Mouse (Mus musculus) liver, postnatal 0 days (tissue): ENCODE measurements around the gene Ctse. TPM values are rescaled to one million over a fixed set of nuclear protein-coding genes. Genes with fewer than 3 reads are reported as not detected.
"Not testable (repeated sequence)": the region's sequence is repeated elsewhere in the genome, so short reads cannot be mapped to it uniquely, and the experiment has no call there.

ENCODE experiments used
- ATAC-seq: fragments of 200-750 bp; cut with Nextera tagmentation; 2 replicates; pipeline ENCODE4 v1.8.0; 2017; ENCODE audit warnings: mild to moderate bottlenecking, moderate library complexity
- DNase-seq: peaks from one replicate; pipeline ENCODE4 v3.0.0-alpha.2; 2016
- H3K27ac ChIP-seq: fragments of 300-500 bp; sonication (generic); 2 replicates; pipeline ENCODE4 v1.5.1; 2014; ENCODE audit warnings: antibody characterized with exemption, moderate library complexity, mild to moderate bottlenecking, low read depth
- H3K27me3 ChIP-seq: fragments of 300-500 bp; sonication (generic); 2 replicates; pipeline ENCODE4 v1.6.1; 2014; ENCODE audit warnings: low read length, control low read depth, mixed read lengths; ENCODE audit not compliant: insufficient read depth
- H3K36me3 ChIP-seq: fragments of 300-500 bp; sonication (generic); replicated peaks from 2 replicates; pipeline ENCODE4 v1.6.1; 2014; ENCODE audit warnings: mild to moderate bottlenecking, control low read depth, low read length, moderate library complexity, mixed read lengths; ENCODE audit not compliant: insufficient read depth
- H3K4me1 ChIP-seq: fragments of 300-500 bp; sonication (generic); 2 replicates; pipeline ENCODE4 v1.6.1; 2014; ENCODE audit warnings: antibody characterized with exemption, mild to moderate bottlenecking, control low read depth; ENCODE audit not compliant: insufficient read depth
- H3K4me2 ChIP-seq: fragments of 300-500 bp; sonication (generic); 2 replicates; pipeline ENCODE4 v1.6.1; 2014; ENCODE audit warnings: low read depth, mild to moderate bottlenecking, low read length, moderate library complexity, mixed read lengths
- H3K4me3 ChIP-seq: fragments of 300-500 bp; sonication (generic); 2 replicates; pipeline ENCODE4 v1.5.1; 2014; ENCODE audit warnings: low read depth, low read length
- H3K9ac ChIP-seq: fragments of 300-500 bp; sonication (generic); replicated peaks from 2 replicates; pipeline ENCODE4 v1.6.1; 2014; ENCODE audit warnings: mild to moderate bottlenecking, moderate library complexity
- H3K9me3 ChIP-seq: fragments of 300-500 bp; sonication (generic); 2 replicates; pipeline ENCODE4 v1.6.1; 2016; ENCODE audit warnings: mild to moderate bottlenecking, control low read depth, low read length, mixed read lengths
- CTCF ChIP-seq: sonication (generic); IDR thresholded peaks from 2 replicates; pipeline ENCODE4 v1.5.1; 2016; ENCODE audit warnings: antibody characterized with exemption, low read depth
- EP300 ChIP-seq: IDR thresholded peaks from 2 replicates; pipeline ENCODE4 v1.6.1; 2016; ENCODE audit warnings: antibody characterized with exemption, low read depth, mild to moderate bottlenecking
- WGBS: fragments of 180-500 bp; shearing (Covaris S2); extraction: QIAGEN DNeasy Blood & Tissue Kit; methylation state at CpG from one replicate; pipeline ENCODE4 v1.1.7; 2014; ENCODE audit not compliant: insufficient replicate concordance; 5-methylcytosine and 5-hydroxymethylcytosine counted together
- polyA plus RNA-seq: library from polyadenylated mRNA; unstranded; fragments of >200 nt; fragmentation: Nextera tagmentation; extraction: Ambion mirVana; gene quantifications from 2 replicates; pipeline ENCODE4 v1.2.1, GENCODE M21; 2015

Ctse gene
- polyA plus RNA-seq, 1 experiment from 2014 or later, result 69.2 TPM

DNA sequence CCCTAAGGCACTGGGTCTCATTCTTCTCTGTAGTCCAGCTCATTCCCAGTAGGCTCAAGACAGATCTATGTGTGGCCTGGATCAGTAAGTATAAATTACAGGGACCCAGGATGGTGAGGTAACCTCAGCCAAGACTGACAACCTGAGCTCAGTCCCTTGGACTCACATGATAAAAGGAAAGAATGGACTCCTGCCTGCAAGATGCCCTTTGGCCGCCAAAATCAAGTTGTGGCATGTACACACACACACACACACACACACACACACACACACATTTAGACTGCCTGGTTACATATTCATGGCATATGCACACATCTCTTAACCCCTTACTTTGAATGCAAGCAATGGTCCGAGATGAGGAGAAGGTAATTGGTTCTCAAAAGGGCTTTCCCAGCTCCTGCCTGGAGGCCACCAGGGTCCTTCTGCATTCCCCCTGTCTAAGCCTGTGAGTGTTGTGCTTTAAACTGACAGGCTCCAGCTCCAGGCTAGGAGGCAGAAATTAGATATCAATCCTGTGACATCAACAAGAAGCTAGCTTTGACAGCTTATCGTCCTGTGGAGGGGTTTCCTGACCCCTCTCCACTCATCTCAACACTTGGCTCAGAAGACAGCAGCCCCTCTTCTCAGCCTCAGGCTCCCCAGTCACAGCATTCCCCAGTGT, 13.8 kb upstream of the Ctse start:
- peak; percentile 67 for ATAC-seq
- no peaks in the 10 kb centered on the region for H3K9me3 ChIP-seq
- no peak overlapping the region for H3K9ac ChIP-seq
- H3K4me3 ChIP-seq, result no peak overlapping the region
- H3K27me3 ChIP-seq, result no peaks in the 10 kb centered on the region
- DNase-seq, result no peak
- TF ChIP-seq EP300, result no peak
- TF ChIP-seq CTCF, result no peak
- H3K4me2 ChIP-seq, result no peak overlapping the region
- H3K4me1 ChIP-seq, result peaks cover 14% of the 10 kb centered on the region; the same call in 1 of the 2 replicates
- H3K36me3 ChIP-seq, result no peaks in the 10 kb centered on the region
- peak overlapping the region; percentile 69 for H3K27ac ChIP-seq
- WGBS, result 42% methylated on average over 3 of the region's 3 CpGs

DNA sequence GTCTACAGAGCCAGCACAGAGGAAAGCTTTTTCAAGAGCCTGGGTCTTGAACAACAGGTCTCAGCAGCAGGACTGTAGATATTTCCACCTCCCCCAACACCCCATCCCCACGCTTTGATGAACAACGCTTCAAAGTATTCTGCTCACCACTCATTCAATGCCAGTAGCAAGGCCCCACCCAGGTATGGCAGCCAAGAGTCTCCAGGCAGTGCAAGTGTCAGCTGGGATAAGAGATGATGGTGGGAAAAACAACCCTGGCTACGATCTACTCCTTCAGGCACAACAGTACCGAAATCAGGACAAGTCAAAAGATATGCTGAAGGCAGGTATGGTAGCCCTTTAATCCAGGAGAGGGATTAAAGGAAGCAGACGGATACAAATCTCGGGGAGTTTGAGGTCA, 11.9 kb upstream of the Ctse start:
- no peak for ATAC-seq
- Histone ChIP-seq H3K4me3 (no peak overlapping the region), H3K27ac (no peak overlapping the region), H3K9me3 (no peaks in the 10 kb centered on the region), H3K27me3 (no peaks in the 10 kb centered on the region), H3K4me1 (peaks cover 5% of the 10 kb centered on the region; the same call in 1 of the 2 replicates), H3K36me3 (no peaks in the 10 kb centered on the region), H3K9ac (no peak overlapping the region), H3K4me2 (no peak overlapping the region)
- TF ChIP-seq CTCF (no peak), EP300 (no peak)
- WGBS, result 81% methylated on average over 6 of the region's 6 CpGs
- no peak for DNase-seq

DNA sequence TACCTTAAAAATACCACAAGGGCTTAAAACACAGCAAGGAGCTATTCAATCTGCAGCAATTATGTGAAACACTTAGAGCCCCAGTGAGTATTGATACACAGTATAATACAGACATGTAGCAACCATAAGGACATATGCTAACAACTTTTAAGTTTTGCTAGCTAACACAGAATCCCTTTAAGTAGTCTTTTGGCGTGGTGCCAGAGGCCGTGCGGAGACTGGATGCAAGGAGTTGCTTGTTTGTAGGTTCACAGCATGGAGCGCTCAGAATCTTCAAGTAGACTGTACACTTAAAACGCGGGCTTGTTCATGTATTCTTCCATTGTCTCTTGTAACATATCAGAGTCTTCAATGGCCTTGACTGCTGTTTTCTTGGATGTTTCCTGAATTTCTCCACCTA, 5.9 kb upstream of the Ctse start:
- H3K36me3 ChIP-seq, H3K27me3 ChIP-seq, ATAC-seq, H3K9me3 ChIP-seq, H3K27ac ChIP-seq, DNase-seq, H3K4me1 ChIP-seq, H3K4me3 ChIP-seq, H3K4me2 ChIP-seq, H3K9ac ChIP-seq: not testable (repeated sequence)
- WGBS, result 79% methylated on average over 6 of the region's 6 CpGs

DNA sequence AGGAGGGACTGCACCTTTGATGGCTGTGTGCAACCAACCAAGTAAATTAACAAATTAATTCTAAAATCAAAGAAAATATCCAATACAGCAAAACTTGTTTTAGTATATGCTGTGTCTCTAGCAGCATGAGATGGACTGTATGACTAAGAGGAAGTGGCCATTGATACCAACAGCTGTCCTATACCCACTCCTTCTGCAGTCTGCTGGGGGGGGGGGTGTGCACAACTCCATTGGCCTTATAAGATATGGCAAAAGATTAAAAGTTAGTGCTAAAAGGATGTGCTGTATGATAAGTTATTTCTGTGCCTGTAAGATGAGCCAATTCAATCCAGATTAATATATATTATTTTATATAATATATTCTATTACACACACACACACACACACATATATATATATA, 3.6 kb upstream of the Ctse start:
- no peaks in the 10 kb centered on the region for H3K36me3 ChIP-seq
- peaks cover 4% of the 10 kb centered on the region; the same call in 1 of the 2 replicates for H3K4me1 ChIP-seq
- no peak overlapping the region for H3K27ac ChIP-seq
- H3K9me3 ChIP-seq, result no peaks in the 10 kb centered on the region
- no peak for ATAC-seq
- no peak overlapping the region for H3K9ac ChIP-seq
- no peak overlapping the region for H3K4me3 ChIP-seq
- H3K27me3 ChIP-seq, result no peaks in the 10 kb centered on the region
- no peak overlapping the region for H3K4me2 ChIP-seq
- no peak for DNase-seq
- TF ChIP-seq CTCF (no peak), EP300 (no peak)

DNA sequence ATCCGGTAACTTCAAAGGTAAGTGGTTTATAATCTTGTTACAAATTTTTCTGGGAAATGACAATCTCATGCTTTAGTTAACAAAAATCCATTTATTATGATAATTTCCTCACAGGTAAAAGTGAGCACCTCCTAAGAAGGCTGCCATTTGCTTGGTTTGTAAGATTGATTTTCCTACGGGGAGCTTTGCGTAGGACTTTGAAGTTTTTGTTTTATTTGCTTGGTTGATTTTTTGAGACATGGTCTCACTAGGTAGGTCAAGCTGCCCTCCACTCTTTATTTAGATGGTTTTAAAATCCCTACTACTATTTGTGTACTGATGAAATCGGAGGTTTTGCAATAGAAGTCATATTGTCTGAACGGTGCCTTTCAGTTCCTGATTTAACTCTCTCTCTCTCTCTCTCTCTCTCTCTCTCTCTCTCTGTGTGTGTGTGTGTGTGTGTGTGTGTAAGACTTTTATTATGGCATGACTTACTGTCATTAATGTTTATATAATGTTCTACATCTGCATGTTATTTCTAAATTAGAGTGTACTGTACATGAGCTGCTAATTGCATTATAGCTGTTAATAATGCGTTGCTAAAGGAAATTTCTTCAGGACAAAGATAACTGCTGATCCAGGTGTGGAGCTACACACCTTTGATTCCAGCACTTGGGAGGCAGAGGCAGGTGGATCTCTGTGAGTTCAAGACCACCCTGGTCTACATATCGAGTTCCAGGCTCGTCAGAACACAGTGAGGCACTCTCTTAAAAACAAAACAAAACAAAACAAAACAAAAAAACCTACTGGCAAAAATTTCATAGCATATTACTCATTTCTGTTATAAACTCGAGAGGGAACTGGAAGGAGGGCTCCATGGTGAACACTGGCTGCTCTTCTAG, 675 bp downstream of the Ctse start:
- H3K27ac ChIP-seq, result peak overlapping the region; percentile 82
- H3K4me2 ChIP-seq, result peak overlapping the region; percentile 66
- peak overlapping the region; percentile 55 for H3K4me3 ChIP-seq
- H3K27me3 ChIP-seq, result no peaks in the 10 kb centered on the region
- H3K9me3 ChIP-seq, result no peaks in the 10 kb centered on the region
- H3K9ac ChIP-seq, result peak overlapping the region; percentile 49
- H3K36me3 ChIP-seq, result no peaks in the 10 kb centered on the region
- no peak for TF ChIP-seq CTCF
- no peak for TF ChIP-seq EP300
- DNase-seq, result no peak
- H3K4me1 ChIP-seq, result peaks cover 4% of the 10 kb centered on the region; the same call in 1 of the 2 replicates
- WGBS, result 27% methylated on average over 9 of the region's 9 CpGs
- peak; percentile 71 for ATAC-seq

DNA sequence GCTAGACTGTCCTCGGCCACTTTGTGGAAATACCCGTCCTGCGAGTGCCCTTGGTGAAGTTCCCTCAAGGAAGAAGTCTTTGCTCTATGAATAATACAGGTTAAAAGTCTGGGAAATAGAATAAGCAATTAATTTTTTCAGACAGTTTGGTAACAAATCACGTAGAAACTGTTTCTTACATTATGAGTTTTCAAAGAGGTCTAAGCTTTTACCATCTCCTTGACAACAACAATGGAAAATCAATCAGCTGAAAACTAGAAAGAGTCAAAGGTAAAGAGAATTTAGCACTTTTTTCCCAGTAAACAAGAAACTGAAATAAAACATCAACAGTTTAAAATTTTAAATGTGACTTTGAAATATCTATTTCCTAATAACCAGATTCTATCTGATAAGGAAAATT, 2.0 kb downstream of the Ctse start:
- TF ChIP-seq EP300, result no peak
- TF ChIP-seq CTCF, result no peak
- H3K9me3 ChIP-seq, result no peaks in the 10 kb centered on the region
- H3K36me3 ChIP-seq, result no peaks in the 10 kb centered on the region
- WGBS, result 83% methylated on average over 4 of the region's 4 CpGs
- peak overlapping the region; percentile 55 for H3K4me2 ChIP-seq
- H3K27me3 ChIP-seq, result no peaks in the 10 kb centered on the region
- H3K9ac ChIP-seq, result no peak overlapping the region
- H3K4me3 ChIP-seq, result peak overlapping the region; percentile 42
- peaks cover 4% of the 10 kb centered on the region; the same call in 1 of the 2 replicates for H3K4me1 ChIP-seq
- DNase-seq (no peak), ATAC-seq (no peak)
- no peak overlapping the region for H3K27ac ChIP-seq
